Mouse (Mus musculus): ENCODE results near the gene Tcf7l1. TPM values are rescaled to one million over a fixed set of nuclear protein-coding genes. Genes with fewer than 3 reads are reported as not detected.
"Not testable (repeated sequence)": the region's sequence is repeated elsewhere in the genome, so short reads cannot be mapped to it uniquely, and the experiment has no call there.

The Tcf7l1 gene
- polyA plus RNA-seq (2015; fragmentation: Nextera tagmentation; extraction: Ambion mirVana), result 13.6 and 14.0 TPM in 2 replicates

- Histone ChIP-seq H3K36me3 (ENCODE audit: control insufficient read depth, insufficient read depth) (no peaks in the 10 kb centered on the region), H3K9ac (ENCODE audit: low read length) (peak within 1 kb of the TSS; percentile 92), H3K4me2 (ENCODE audit: low read depth, low read length) (peak within 1 kb of the TSS; percentile 93), H3K4me1 (ENCODE audit: control insufficient read depth, insufficient read depth, low read length) (peaks cover 14% of the 10 kb centered on the region), H3K27ac (ENCODE audit: low read length) (peak within 1 kb of the TSS; percentile 81), H3K27me3 (ENCODE audit: control insufficient read depth, insufficient read depth, low read length) (no peaks in the 10 kb centered on the region), H3K9me3 (replicated peaks; ENCODE audit: control insufficient read depth, low read length) (no peaks in the 10 kb centered on the region), H3K4me3 (ENCODE audit: low read length) (peak within 1 kb of the TSS; percentile 84)
- peak; percentile 94 for ATAC-seq (replicated peaks; ENCODE audit: extremely low read depth, insufficient read depth, low FRiP score)
- under 1% methylated on average over 72 of the region's 80 CpGs for WGBS
Measured at GRCm38 (mm10) chr6:72788892-72789699, at the start of gene Tcf7l1. Gene Tcf7l1 (minus strand): TSS chr6:72789254.

- WGBS, result 82% methylated on average over 4 of the region's 4 CpGs
- ATAC-seq (replicated peaks; ENCODE audit: extremely low read depth, insufficient read depth, low FRiP score), result no peak
Measured at GRCm38 (mm10) chr6:72837756-72838155, 48.7 kb upstream of the Tcf7l1 start.

GRCm38 (mm10) chr6:72834518-72834917 is 45.5 kb upstream of the Tcf7l1 start:
- no peak for ATAC-seq (replicated peaks; ENCODE audit: extremely low read depth, insufficient read depth, low FRiP score)
- Histone ChIP-seq H3K4me1 (ENCODE audit: control insufficient read depth, insufficient read depth, low read length) (0 out of 2 replicates have a peak, but pooled peaks cover 2% of the 10 kb centered on the region), H3K4me2 (ENCODE audit: low read depth, low read length) (no peak overlapping the region), H3K36me3 (ENCODE audit: control insufficient read depth, insufficient read depth) (no peaks in the 10 kb centered on the region), H3K9ac (ENCODE audit: low read length) (no peak overlapping the region), H3K27me3 (ENCODE audit: control insufficient read depth, insufficient read depth, low read length) (no peaks in the 10 kb centered on the region), H3K4me3 (ENCODE audit: low read length) (no peak overlapping the region), H3K27ac (ENCODE audit: low read length) (no peak overlapping the region), H3K9me3 (replicated peaks; ENCODE audit: control insufficient read depth, low read length) (no peaks in the 10 kb centered on the region)
- 69% methylated on average over 4 of the region's 4 CpGs for WGBS

More at GRCm38 (mm10) chr6:72837756-72838155, 48.7 kb upstream of the Tcf7l1 start:
- Histone ChIP-seq H3K36me3 (ENCODE audit: control insufficient read depth, insufficient read depth) (peaks cover 14% of the 10 kb centered on the region), H3K27me3 (ENCODE audit: control insufficient read depth, insufficient read depth, low read length) (no peaks in the 10 kb centered on the region), H3K4me2 (ENCODE audit: low read depth, low read length) (no peak overlapping the region), H3K9ac (ENCODE audit: low read length) (no peak overlapping the region), H3K27ac (ENCODE audit: low read length) (no peak overlapping the region), H3K9me3 (replicated peaks; ENCODE audit: control insufficient read depth, low read length) (no peaks in the 10 kb centered on the region), H3K4me1 (ENCODE audit: control insufficient read depth, insufficient read depth, low read length) (0 out of 2 replicates have a peak, but pooled peaks cover 2% of the 10 kb centered on the region), H3K4me3 (ENCODE audit: low read length) (no peak overlapping the region)

GRCm38 (mm10) chr6:72831858-72832257 is 42.8 kb upstream of the Tcf7l1 start:
- WGBS, result 50% methylated on average over 3 of the region's 3 CpGs
- Histone ChIP-seq H3K4me1 (ENCODE audit: control insufficient read depth, insufficient read depth, low read length) (0 out of 2 replicates have a peak, but pooled peaks cover 2% of the 10 kb centered on the region), H3K4me3 (ENCODE audit: low read length) (no peak overlapping the region), H3K27ac (ENCODE audit: low read length) (no peak overlapping the region), H3K9ac (ENCODE audit: low read length) (no peak overlapping the region), H3K9me3 (replicated peaks; ENCODE audit: control insufficient read depth, low read length) (no peaks in the 10 kb centered on the region), H3K27me3 (ENCODE audit: control insufficient read depth, insufficient read depth, low read length) (no peaks in the 10 kb centered on the region), H3K4me2 (ENCODE audit: low read depth, low read length) (no peak overlapping the region), H3K36me3 (ENCODE audit: control insufficient read depth, insufficient read depth) (no peaks in the 10 kb centered on the region)
- ATAC-seq (replicated peaks; ENCODE audit: extremely low read depth, insufficient read depth, low FRiP score), result no peak

- no peak; the same call in 1 of the 2 replicates for ATAC-seq (replicated peaks; ENCODE audit: extremely low read depth, insufficient read depth, low FRiP score)
- Histone ChIP-seq H3K4me1 (ENCODE audit: control insufficient read depth, insufficient read depth, low read length) (0 out of 2 replicates have a peak, but pooled peaks cover 1% of the 10 kb centered on the region), H3K9ac (ENCODE audit: low read length) (no peak overlapping the region), H3K4me3 (ENCODE audit: low read length) (no peak overlapping the region), H3K4me2 (ENCODE audit: low read depth, low read length) (no peak overlapping the region), H3K27me3 (ENCODE audit: control insufficient read depth, insufficient read depth, low read length) (0 out of 2 replicates have a peak, but pooled peaks cover 2% of the 10 kb centered on the region), H3K27ac (ENCODE audit: low read length) (no peak overlapping the region), H3K9me3 (replicated peaks; ENCODE audit: control insufficient read depth, low read length) (no peaks in the 10 kb centered on the region), H3K36me3 (ENCODE audit: control insufficient read depth, insufficient read depth) (no peaks in the 10 kb centered on the region)
- WGBS, result 28% methylated on average over 3 of the region's 3 CpGs
Measured at GRCm38 (mm10) chr6:72831276-72831675, 42.2 kb upstream of the Tcf7l1 start.

- WGBS, result 85% methylated on average over 3 of the region's 3 CpGs
- peaks cover 11% of the 10 kb centered on the region for H3K4me1 ChIP-seq (ENCODE audit: control insufficient read depth, insufficient read depth, low read length)
- no peak overlapping the region for H3K4me2 ChIP-seq (ENCODE audit: low read depth, low read length)
- H3K9me3 ChIP-seq (replicated peaks; ENCODE audit: control insufficient read depth, low read length), result no peaks in the 10 kb centered on the region
- ATAC-seq (replicated peaks; ENCODE audit: extremely low read depth, insufficient read depth, low FRiP score), result no peak
- no peak overlapping the region for H3K27ac ChIP-seq (ENCODE audit: low read length)
- H3K4me3 ChIP-seq (ENCODE audit: low read length), result no peak overlapping the region
- no peak overlapping the region for H3K9ac ChIP-seq (ENCODE audit: low read length)
- 0 out of 2 replicates have a peak, but pooled peaks cover 4% of the 10 kb centered on the region for H3K27me3 ChIP-seq (ENCODE audit: control insufficient read depth, insufficient read depth, low read length)
- no peaks in the 10 kb centered on the region for H3K36me3 ChIP-seq (ENCODE audit: control insufficient read depth, insufficient read depth)
Measured at GRCm38 (mm10) chr6:72828857-72829256, 39.8 kb upstream of the Tcf7l1 start.

- H3K9me3 ChIP-seq (replicated peaks; ENCODE audit: control insufficient read depth, low read length); H3K4me3 ChIP-seq (ENCODE audit: low read length); H3K9ac ChIP-seq (ENCODE audit: low read length); ATAC-seq (replicated peaks; ENCODE audit: extremely low read depth, insufficient read depth, low FRiP score); H3K27me3 ChIP-seq (ENCODE audit: control insufficient read depth, insufficient read depth, low read length); H3K36me3 ChIP-seq (ENCODE audit: control insufficient read depth, insufficient read depth); H3K27ac ChIP-seq (ENCODE audit: low read length): not testable (repeated sequence)
- Histone ChIP-seq H3K4me2 (ENCODE audit: low read depth, low read length) (peak overlapping the region; percentile 26; the same call in 1 of the 2 replicates), H3K4me1 (ENCODE audit: control insufficient read depth, insufficient read depth, low read length) (peaks cover 11% of the 10 kb centered on the region)
- WGBS, result 10% methylated on average over 8 of the region's 9 CpGs
Measured at GRCm38 (mm10) chr6:72828037-72828436, 39.0 kb upstream of the Tcf7l1 start.

GRCm38 (mm10) chr6:72825762-72826161 is 36.7 kb upstream of the Tcf7l1 start:
- 52% methylated on average over 9 of the region's 9 CpGs for WGBS
- ATAC-seq (replicated peaks; ENCODE audit: extremely low read depth, insufficient read depth, low FRiP score), result no peak
- Histone ChIP-seq H3K27me3 (ENCODE audit: control insufficient read depth, insufficient read depth, low read length) (0 out of 2 replicates have a peak, but pooled peaks cover 4% of the 10 kb centered on the region), H3K27ac (ENCODE audit: low read length) (no peak overlapping the region), H3K9ac (ENCODE audit: low read length) (no peak overlapping the region), H3K4me3 (ENCODE audit: low read length) (no peak overlapping the region), H3K4me1 (ENCODE audit: control insufficient read depth, insufficient read depth, low read length) (peaks cover 11% of the 10 kb centered on the region), H3K4me2 (ENCODE audit: low read depth, low read length) (no peak overlapping the region), H3K36me3 (ENCODE audit: control insufficient read depth, insufficient read depth) (no peaks in the 10 kb centered on the region), H3K9me3 (replicated peaks; ENCODE audit: control insufficient read depth, low read length) (no peaks in the 10 kb centered on the region)
